Mouse (Mus musculus) CH12.LX (cell line): ENCODE measurements around the gene Ggt7.

ENCODE experiments used
- CHD2 ChIP-seq: IDR thresholded peaks from 2 replicates; pipeline ENCODE4 v1.6.1; 2011; ENCODE audit warnings: low read length, improper control_type of control experiment
- CTCF ChIP-seq, 2 experiments: IDR thresholded peaks in 1 of 2; conservative IDR thresholded peaks in 1 of 2; 2 replicates each; pipeline ENCODE4 v1.5.1; 2011 to 2012; ENCODE audit warnings: low read depth in 2 of 2, low read length in 2 of 2, improper control_type of control experiment in 1 of 2, inconsistent platforms in 1 of 2, mild to moderate bottlenecking in 1 of 2, moderate library complexity in 1 of 2
- EP300 ChIP-seq: IDR thresholded peaks from 2 replicates; pipeline ENCODE4 v1.6.1; 2011; ENCODE audit warnings: low read length, improper control_type of control experiment
- POLR2A ChIP-seq: IDR thresholded peaks from 2 replicates; pipeline ENCODE4 v1.6.1; 2011; ENCODE audit warnings: low read depth, mild to moderate bottlenecking, improper control_type of control experiment, low read length
- RAD21 ChIP-seq: IDR thresholded peaks from 2 replicates; pipeline ENCODE4 v1.6.1; 2011; ENCODE audit warnings: low read depth, mild to moderate bottlenecking, low read length, improper control_type of control experiment, moderate library complexity
- USF2 ChIP-seq: conservative IDR thresholded peaks from 2 replicates; pipeline ENCODE4 v1.6.1; 2011; ENCODE audit warnings: low read depth, low read length, improper control_type of control experiment
- ZNF384 ChIP-seq: IDR thresholded peaks from 2 replicates; pipeline ENCODE4 v1.6.1; 2012; ENCODE audit warnings: low read depth, low read length, improper control_type of control experiment, inconsistent platforms

- TF ChIP-seq RAD21: no peak
- no peak for TF ChIP-seq CHD2
- TF ChIP-seq EP300: no peak
- TF ChIP-seq ZNF384: no peak
- no peak for TF ChIP-seq CTCF (conservative IDR thresholded peaks at IDR 0.05 in 1 of 2, IDR thresholded peaks at IDR 0.05 in 1 of 2; ENCODE audit: low read depth in 2 of 2, low read length in 2 of 2)
- TF ChIP-seq POLR2A: no peak
- no peak for TF ChIP-seq USF2
These were observed 45.1 kb downstream of the Ggt7 start for GRCm38 (mm10) chr2:155472671-155473569.
